Mouse (Mus musculus) lung, embryonic 16.5 days (tissue): ENCODE measurements at regions not wholly inside any gene's neighbourhood (a gene's known extent, or its start where the extent isn't known, plus 50 kb on each side); places are given as distances from the start of the nearest gene placed in this dataset.

Experiments
- ATAC-seq: fragments of 200-750 bp; cut with Nextera tagmentation; 2 replicates; pipeline ENCODE4 v1.8.0; 2017; ENCODE audit warnings: low read depth, mild to moderate bottlenecking, moderate library complexity
- H3K27ac ChIP-seq: fragments of 300-500 bp; sonication (generic); 2 replicates; pipeline ENCODE4 v1.5.1; 2014; ENCODE audit warnings: mild to moderate bottlenecking, control low read depth, low read length
- H3K27me3 ChIP-seq: fragments of 300-500 bp; sonication (generic); 2 replicates; pipeline ENCODE4 v1.6.1; 2014; ENCODE audit warnings: low read depth, low read length, mixed read lengths; ENCODE audit not compliant: control insufficient read depth, insufficient read depth
- H3K36me3 ChIP-seq: fragments of 300-500 bp; sonication (generic); 2 replicates; pipeline ENCODE4 v1.6.1; 2014; ENCODE audit warnings: low read length; ENCODE audit not compliant: control insufficient read depth, insufficient read depth
- H3K4me1 ChIP-seq: fragments of 300-500 bp; sonication (generic); replicated peaks from 2 replicates; pipeline ENCODE4 v1.6.1; 2014; ENCODE audit warnings: low read length, mixed read lengths; ENCODE audit not compliant: control insufficient read depth, insufficient read depth
- H3K4me2 ChIP-seq: fragments of 300-500 bp; sonication (generic); 2 replicates; pipeline ENCODE4 v1.6.1; 2014; ENCODE audit warnings: low read depth, low read length, control low read depth
- H3K4me3 ChIP-seq: fragments of 300-500 bp; sonication (generic); 2 replicates; pipeline ENCODE4 v1.5.1; 2014; ENCODE audit warnings: mild to moderate bottlenecking, low read length, control low read depth
- H3K9ac ChIP-seq: fragments of 300-500 bp; sonication (generic); 2 replicates; pipeline ENCODE4 v1.6.1; 2014; ENCODE audit warnings: low read length, control low read depth
- H3K9me3 ChIP-seq: fragments of 300-500 bp; sonication (generic); 2 replicates; pipeline ENCODE4 v1.6.1; 2016; ENCODE audit warnings: low read length; ENCODE audit not compliant: control insufficient read depth
- WGBS: fragments of 180-500 bp; shearing (Covaris S2); extraction: QIAGEN DNeasy Blood & Tissue Kit; methylation state at CpG from one replicate; pipeline ENCODE4 v1.1.7; 2014; 5-methylcytosine and 5-hydroxymethylcytosine counted together

- no peaks in the 10 kb centered on the region for H3K4me1 ChIP-seq
Observed at GRCm38 (mm10) chr8:57200280-57200679, 120.5 kb upstream of the Hand2 start.

GRCm38 (mm10) chr8:57209584-57209983, 111.2 kb upstream of the Hand2 start:
- WGBS, result 53% methylated on average over 6 of the region's 6 CpGs
- Histone ChIP-seq H3K27me3 (no peaks in the 10 kb centered on the region; the same call in 1 of the 2 replicates), H3K9ac (no peak overlapping the region), H3K36me3 (no peaks in the 10 kb centered on the region), H3K27ac (no peak overlapping the region), H3K9me3 (no peaks in the 10 kb centered on the region), H3K4me2 (no peak overlapping the region), H3K4me1 (no peaks in the 10 kb centered on the region), H3K4me3 (no peak overlapping the region)
- peak; percentile 68 for ATAC-seq

More at GRCm38 (mm10) chr8:57200280-57200679, 120.5 kb upstream of the Hand2 start:
- ATAC-seq, result no peak
- no peak overlapping the region for H3K4me2 ChIP-seq
- H3K9ac ChIP-seq, result no peak overlapping the region
- no peaks in the 10 kb centered on the region for H3K9me3 ChIP-seq
- H3K27me3 ChIP-seq, result no peaks in the 10 kb centered on the region
- H3K4me3 ChIP-seq, result no peak overlapping the region
- H3K36me3 ChIP-seq, result no peaks in the 10 kb centered on the region
- WGBS, result 57% methylated on average over 8 of the region's 8 CpGs
- no peak overlapping the region for H3K27ac ChIP-seq

DNA sequence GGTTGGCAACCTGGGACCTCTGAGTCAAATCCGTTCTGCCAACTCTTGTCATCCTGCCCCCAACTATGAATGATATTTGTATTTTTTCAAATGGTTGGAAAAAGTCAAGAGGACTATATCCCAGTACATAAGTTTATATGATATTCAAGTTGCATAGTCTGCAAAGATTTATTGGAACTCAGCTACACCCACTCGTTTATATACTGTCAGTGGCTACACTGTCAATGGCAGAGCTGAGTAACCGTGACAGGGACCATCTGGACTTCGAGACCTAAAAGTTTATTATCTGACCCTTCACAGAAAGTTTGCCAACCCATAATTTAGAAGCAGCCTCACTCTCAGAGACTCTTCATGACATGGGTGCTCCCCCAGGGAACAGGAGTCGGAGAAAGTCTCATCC, 107.7 kb upstream of the Hand2 start:
- 43% methylated on average over 5 of the region's 5 CpGs for WGBS
- Histone ChIP-seq H3K27ac (no peak overlapping the region), H3K4me3 (no peak overlapping the region), H3K4me1 (no peaks in the 10 kb centered on the region), H3K36me3 (no peaks in the 10 kb centered on the region), H3K9me3 (no peaks in the 10 kb centered on the region), H3K9ac (no peak overlapping the region), H3K27me3 (no peaks in the 10 kb centered on the region; the same call in 1 of the 2 replicates), H3K4me2 (no peak overlapping the region)
- peak; percentile 45; the same call in 1 of the 2 replicates for ATAC-seq

GRCm38 (mm10) chr8:57213982-57214930, 106.5 kb upstream of the Hand2 start:
- Histone ChIP-seq H3K4me3 (peak overlapping the region; percentile 16; the same call in 1 of the 2 replicates), H3K4me1 (no peaks in the 10 kb centered on the region), H3K9me3 (no peaks in the 10 kb centered on the region), H3K9ac (no peak overlapping the region), H3K27ac (no peak overlapping the region), H3K4me2 (peak overlapping the region; percentile 45), H3K36me3 (no peaks in the 10 kb centered on the region), H3K27me3 (no peaks in the 10 kb centered on the region; the same call in 1 of the 2 replicates)
- 44% methylated on average over 31 of the region's 31 CpGs for WGBS
- ATAC-seq, result no peak

DNA sequence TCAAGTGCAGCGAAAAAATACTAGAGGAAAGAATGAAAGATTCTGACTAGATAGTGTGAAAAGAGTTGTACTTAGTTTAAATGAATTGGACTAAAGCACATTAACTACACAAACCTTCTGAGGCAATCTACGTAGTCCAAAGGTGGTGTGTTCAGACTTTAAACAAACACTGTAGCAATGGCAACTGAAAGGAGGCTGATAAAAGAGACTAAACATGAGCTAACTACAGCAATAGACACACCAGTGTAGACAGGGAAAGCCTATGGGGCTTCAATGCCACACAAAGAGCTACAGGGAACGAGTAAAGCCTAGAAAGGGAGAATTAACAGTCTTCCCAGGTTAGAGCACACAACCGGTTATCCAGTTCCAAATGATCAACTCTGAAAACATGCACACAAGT, 90.2 kb upstream of the Hand2 start:
- Histone ChIP-seq H3K9ac (no peak overlapping the region), H3K27me3 (no peaks in the 10 kb centered on the region), H3K9me3 (no peaks in the 10 kb centered on the region), H3K36me3 (no peaks in the 10 kb centered on the region), H3K4me3 (no peak overlapping the region), H3K27ac (no peak overlapping the region), H3K4me1 (no peaks in the 10 kb centered on the region), H3K4me2 (no peak overlapping the region)
- ATAC-seq, result no peak
- WGBS, result 68% methylated on average over 4 of the region's 4 CpGs

GRCm38 (mm10) chr8:57242301-57242700, 78.5 kb upstream of the Hand2 start:
- H3K36me3 ChIP-seq, result no peaks in the 10 kb centered on the region
- H3K27me3 ChIP-seq, result no peaks in the 10 kb centered on the region
- H3K4me3 ChIP-seq, result no peak overlapping the region
- no peak overlapping the region for H3K4me2 ChIP-seq
- H3K9me3 ChIP-seq, result no peaks in the 10 kb centered on the region
- no peak overlapping the region for H3K9ac ChIP-seq
- 75% methylated on average over 2 of the region's 2 CpGs for WGBS
- ATAC-seq, result no peak
- no peak overlapping the region for H3K27ac ChIP-seq
- H3K4me1 ChIP-seq, result no peaks in the 10 kb centered on the region

- Histone ChIP-seq H3K4me3 (no peak overlapping the region), H3K36me3 (no peaks in the 10 kb centered on the region), H3K9ac (no peak overlapping the region), H3K4me2 (no peak overlapping the region), H3K27me3 (no peaks in the 10 kb centered on the region), H3K4me1 (no peaks in the 10 kb centered on the region), H3K27ac (no peak overlapping the region), H3K9me3 (no peaks in the 10 kb centered on the region)
- no peak for ATAC-seq
- 53% methylated on average over 5 of the region's 5 CpGs for WGBS
Observed at GRCm38 (mm10) chr8:57249061-57249460, 71.7 kb upstream of the Hand2 start.
